Mouse (Mus musculus) cerebellum, adult 9-11 months (tissue): ENCODE measurements at regions not wholly inside any gene's neighbourhood (a gene's known extent, or its start where the extent isn't known, plus 50 kb on each side); places are given as distances from the start of the nearest gene placed in this dataset.

Experiments used
- DNase-seq: peaks from one replicate; pipeline ENCODE4 v3.0.0; 2022

DNA sequence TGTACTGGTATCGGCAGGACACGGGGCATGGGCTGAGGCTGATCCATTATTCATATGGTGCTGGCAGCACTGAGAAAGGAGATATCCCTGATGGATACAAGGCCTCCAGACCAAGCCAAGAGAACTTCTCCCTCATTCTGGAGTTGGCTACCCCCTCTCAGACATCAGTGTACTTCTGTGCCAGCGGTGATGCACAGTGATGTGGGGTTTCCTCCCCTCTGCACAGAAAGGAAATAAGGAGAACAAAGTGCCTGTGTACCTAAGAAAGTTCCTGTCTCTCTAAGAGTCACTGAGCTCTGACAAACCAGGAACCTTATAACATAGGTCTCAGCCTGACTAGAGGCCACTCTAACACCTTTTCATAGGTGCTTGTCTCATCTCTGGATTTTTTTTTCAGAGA is 86.3 kb upstream of the 2210010C04Rik start:
- DNase-seq: no peak

DNA sequence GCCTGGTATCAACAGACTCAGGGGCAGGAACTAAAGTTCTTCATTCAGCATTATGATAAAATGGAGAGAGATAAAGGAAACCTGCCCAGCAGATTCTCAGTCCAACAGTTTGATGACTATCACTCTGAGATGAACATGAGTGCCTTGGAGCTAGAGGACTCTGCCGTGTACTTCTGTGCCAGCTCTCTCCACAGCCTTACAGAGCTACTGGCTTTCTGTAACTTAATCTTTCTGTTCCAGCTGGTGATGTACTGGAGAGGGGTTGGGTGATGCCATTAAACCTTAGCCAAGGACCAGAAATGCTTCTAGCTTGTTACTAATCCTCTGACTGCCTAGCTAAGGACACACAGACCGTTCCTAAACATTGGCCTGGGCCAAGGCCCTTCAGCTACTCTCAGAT is 83.9 kb upstream of the 2210010C04Rik start:
- no peak for DNase-seq

DNA sequence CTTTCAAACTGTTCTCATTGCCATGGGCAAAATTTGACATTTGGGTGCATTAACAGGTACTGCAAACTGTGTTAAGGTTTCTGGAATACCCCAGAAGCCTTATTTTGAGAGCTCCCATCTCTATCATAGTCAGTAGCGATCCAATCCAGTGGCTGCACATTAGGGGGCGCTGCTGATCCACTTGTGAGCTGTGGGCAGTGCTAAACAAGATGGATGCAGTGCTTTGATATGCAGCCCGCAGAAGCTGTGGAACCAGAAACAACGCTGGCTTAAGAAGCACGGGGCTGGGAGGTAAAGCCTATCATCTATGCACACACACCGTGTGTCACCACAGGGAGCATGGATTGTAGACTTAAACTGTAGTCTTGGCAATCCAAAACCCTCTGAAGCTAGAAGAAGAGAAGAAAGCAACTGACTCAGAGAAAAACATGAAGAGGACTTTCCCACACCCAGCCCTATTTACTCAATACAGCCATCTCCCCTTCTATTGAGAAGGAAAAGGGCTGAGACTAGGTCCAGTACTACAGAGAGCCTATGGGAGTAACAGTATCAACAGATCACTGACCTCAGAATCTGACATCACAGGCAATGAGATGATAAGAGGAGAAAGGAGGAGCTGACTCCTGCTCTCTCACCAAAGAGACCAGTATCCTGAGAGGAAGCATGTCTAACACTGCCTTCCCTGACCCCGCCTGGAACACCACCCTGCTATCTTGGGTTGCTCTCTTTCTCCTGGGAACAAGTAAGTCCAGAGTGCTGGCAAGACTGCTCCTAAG is 83.1 kb upstream of the 2210010C04Rik start:
- peak; percentile 20 for DNase-seq

DNA sequence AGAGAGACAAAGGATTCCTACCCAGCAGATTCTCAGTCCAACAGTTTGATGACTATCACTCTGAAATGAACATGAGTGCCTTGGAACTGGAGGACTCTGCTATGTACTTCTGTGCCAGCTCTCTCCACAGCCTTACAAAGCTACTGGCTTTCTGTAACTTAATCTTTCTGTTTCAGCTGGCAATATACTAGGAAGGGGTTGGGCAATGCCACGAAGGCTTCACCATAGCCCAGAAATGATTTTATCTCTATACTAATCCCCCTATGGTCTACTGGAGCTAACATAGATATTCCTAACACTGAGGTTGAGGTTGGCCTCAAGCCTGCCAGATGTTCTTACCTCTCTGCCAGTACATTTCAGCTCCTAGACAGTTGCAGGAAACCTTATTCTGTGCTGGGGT is 78.6 kb upstream of the 2210010C04Rik start:
- DNase-seq: no peak

DNA sequence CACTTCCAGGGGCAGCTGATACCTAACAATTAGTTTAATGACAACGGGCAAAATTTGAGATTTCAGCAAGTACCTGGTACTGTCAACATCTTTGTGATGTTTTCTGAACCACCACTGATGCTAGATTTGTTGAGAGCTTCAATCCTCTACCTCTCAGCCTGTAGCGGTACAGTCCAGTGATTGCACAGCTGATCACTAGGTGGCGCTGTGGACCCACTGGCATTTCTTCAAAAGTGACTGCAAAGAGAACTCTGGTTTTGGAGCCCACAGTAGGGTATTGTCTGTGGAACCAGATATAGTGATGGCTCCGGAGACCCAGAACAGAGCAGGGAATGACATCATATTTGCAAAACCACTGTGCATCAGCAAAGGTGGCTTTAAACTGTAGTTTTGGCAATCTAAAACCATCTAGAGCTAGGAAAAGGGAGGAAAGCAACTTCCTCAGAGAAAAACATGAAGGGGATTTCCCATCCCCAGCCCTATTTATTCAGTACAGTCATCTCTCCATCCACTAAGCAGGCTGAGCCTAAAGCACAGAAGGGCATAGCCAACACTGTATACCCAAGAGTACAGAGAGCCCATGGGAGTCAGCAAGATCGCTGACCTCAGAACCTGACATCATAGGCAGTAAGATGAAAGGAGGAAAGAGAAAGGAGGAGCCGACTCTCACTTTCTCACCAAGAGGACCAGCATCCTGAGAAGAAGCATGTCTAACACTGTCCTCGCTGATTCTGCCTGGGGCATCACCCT is 77.7 kb upstream of the 2210010C04Rik start:
- no peak for DNase-seq

DNA sequence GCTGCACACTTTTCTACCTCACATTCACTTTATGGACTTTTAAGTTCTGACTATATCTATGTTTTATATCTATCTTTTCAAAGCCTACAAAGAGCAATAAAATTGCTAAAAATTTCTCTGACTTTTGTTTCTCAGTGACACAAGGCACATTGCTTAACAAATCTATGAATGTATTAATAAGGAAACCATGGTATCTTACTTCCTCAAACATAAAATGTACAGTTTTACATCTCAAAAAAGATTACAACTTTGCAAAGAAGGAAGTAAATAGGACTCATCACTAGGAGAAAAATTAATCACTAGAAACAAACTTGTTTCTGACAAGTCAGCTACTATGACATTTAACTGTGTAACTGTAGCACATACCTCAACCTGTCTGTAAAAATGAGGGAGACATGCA is 76.5 kb upstream of the 2210010C04Rik start:
- no peak for DNase-seq

DNA sequence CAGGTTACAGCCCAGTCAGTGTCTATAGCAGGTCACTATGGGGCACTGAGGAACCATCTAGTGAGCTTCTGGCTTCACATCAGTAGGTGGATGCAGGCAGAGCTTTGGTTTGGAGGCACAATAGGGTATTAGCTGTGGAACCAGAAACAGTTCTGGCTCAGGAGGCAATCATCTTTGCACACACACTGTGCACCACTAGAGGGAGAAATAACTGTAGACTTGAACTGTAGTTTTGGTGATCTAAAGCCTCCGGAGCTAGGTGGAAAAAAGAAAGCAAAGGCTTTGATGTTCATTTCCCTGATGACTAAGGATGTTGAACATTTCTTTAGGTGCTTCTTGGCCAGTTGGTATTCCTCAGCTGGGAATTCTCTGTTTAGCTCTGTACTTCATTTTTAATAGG is 73.6 kb upstream of the 2210010C04Rik start:
- no peak for DNase-seq

DNA sequence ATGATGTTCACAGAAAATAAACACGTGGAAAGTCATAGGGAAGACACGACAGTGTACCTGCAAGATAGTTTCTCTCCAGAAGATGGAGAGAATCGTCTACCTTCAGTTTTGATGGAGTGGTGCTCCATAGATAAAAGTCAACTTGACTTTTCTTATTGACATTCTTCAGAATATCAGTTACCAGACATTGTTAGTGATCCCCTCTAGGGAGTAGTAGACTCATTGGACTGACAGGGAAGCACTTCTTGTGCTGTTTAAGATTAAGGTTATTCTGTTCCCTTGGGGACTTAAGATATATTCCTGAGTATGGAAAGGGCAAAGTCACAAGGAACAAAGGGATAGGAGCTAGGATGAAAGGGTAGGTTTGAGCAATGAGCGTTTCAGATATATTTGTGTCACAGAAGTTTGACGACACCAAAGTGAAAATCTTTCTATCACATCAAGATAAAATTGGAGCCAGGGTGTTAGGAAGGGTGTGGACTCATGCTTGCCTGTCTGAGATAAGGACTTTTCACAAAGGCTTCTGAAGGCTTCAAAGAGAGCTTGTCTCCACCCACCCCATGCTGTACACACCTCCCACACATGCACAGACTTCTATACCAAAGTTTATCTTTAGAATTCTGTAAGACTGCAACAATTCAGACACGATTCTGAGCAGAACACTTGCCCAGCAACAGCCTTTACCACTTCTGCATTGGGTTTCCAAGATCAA is 68.5 kb upstream of the 2210010C04Rik start:
- no peak for DNase-seq

DNA sequence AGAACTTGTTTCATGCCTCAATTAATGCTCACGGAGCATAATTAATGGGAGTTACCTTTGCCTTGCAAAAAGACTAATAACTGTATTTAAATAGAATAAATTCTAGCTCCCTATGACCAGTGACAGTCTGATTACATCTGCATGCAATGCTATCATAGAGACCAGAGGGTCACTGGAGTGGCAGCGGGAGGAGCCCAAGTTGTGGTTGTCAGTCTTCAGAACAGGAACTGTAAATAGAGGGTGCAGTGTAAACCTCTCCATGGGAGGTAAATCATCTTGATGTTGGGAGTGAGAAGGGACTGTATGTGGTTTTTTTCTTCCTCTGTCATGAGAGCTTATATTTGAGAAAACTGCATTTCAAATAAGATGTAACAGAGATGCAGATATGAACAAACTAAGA is 66.7 kb upstream of the 2210010C04Rik start:
- no peak for DNase-seq

DNA sequence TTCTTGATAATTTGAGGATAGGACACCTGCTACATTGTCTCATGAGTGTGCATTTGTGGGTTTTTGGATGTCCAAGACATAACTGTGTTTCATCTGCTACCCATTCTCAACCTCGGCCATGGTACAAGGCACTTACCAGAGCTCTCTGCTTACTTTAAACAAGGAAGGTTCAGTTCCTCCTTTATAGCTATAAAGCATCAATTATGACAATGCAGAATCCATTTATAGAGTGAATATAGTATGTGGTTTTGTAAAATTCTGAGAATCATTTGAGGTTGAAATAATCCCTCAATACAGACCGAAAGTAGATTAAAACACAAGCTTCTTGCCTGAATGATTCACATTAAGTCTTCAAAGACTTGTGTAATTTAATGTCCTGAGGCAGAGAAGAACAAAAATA is 64.9 kb upstream of the 2210010C04Rik start:
- DNase-seq: no peak

DNA sequence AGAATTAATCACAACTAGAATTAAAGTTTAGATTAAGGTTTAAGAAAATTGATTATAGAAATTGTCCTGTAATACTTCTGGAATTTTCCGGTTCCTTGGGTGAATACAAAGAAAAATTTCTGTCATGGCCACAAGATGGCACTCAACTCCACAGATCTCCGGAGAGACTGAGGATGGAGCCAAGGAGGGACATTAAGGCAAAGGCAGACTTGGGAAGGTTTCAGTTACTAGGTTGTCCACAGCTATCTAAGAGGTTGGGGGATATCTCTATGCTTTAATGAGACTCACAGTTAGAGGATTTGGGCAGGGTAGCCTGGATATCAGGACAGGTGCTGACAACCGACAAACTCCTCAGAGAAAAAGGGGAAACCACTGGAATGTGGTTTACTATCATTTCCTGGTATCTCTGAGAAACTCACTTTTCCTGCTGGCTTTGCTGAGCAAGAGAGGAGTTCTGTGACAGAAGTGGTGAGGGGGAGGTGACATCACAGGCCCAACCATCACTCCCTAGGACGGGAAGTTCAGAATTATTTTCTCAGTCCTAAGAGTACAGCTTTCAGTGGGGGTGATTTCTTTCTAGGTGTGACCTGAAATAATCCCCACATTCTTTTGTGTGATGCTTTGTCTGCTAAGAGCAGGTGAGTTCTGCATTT is 56.0 kb upstream of the 2210010C04Rik start:
- DNase-seq: no peak
